Mouse (Mus musculus) MEL (cell line): ENCODE measurements around the gene Rad51ap1.

Source experiments
- CTCF ChIP-seq, 3 experiments: IDR thresholded peaks in 2 of 3; conservative IDR thresholded peaks in 1 of 3; 2 replicates each; pipeline ENCODE4 v1.5.1; 2011 to 2012; ENCODE audit warnings: low read length in 3 of 3, low read depth in 2 of 3, mild to moderate bottlenecking in 2 of 3, improper control_type of control experiment in 1 of 3, inconsistent platforms in 1 of 3, mixed read lengths in 1 of 3, moderate library complexity in 1 of 3; ENCODE audit not compliant: control insufficient read depth in 1 of 3, insufficient read depth in 1 of 3, poor library complexity in 1 of 3, severe bottlenecking in 1 of 3
- ELF1 ChIP-seq: IDR thresholded peaks from 2 replicates; pipeline ENCODE4 v1.6.1; 2014; ENCODE audit warnings: low read depth, mild to moderate bottlenecking, inconsistent platforms, low read length, improper control_type of control experiment, moderate library complexity
- EP300 ChIP-seq, 2 experiments: IDR thresholded peaks; 2 replicates each; pipeline ENCODE4 v1.6.1; 2011; ENCODE audit warnings: improper control_type of control experiment in 2 of 2, low read length in 2 of 2, low read depth in 1 of 2, mild to moderate bottlenecking in 1 of 2
- ETS1 ChIP-seq: IDR thresholded peaks from 2 replicates; pipeline ENCODE4 v1.6.1; 2012; ENCODE audit warnings: low read depth, mild to moderate bottlenecking, inconsistent platforms, low read length, improper control_type of control experiment, moderate library complexity
- HCFC1 ChIP-seq: IDR thresholded peaks from 2 replicates; pipeline ENCODE4 v1.6.1; 2012; ENCODE audit warnings: low read depth, mild to moderate bottlenecking, inconsistent platforms, low read length, improper control_type of control experiment, moderate library complexity
- JUND ChIP-seq: IDR thresholded peaks from 2 replicates; pipeline ENCODE4 v1.6.1; 2011; ENCODE audit warnings: low read depth, mild to moderate bottlenecking, improper control_type of control experiment, low read length
- MAFK ChIP-seq: IDR thresholded peaks from 2 replicates; pipeline ENCODE4 v1.6.1; 2011; ENCODE audit warnings: low read depth, mild to moderate bottlenecking, low read length, improper control_type of control experiment, borderline replicate concordance
- MXI1 ChIP-seq: IDR thresholded peaks from 2 replicates; pipeline ENCODE4 v1.6.1; 2011; ENCODE audit warnings: mild to moderate bottlenecking, low read depth, low read length, improper control_type of control experiment
- NELFE ChIP-seq: IDR thresholded peaks from 2 replicates; pipeline ENCODE4 v1.6.1; 2011; ENCODE audit warnings: low read depth, low read length, improper control_type of control experiment
- NRF1 ChIP-seq: IDR thresholded peaks from 2 replicates; pipeline ENCODE4 v1.6.1; 2014; ENCODE audit warnings: low read depth, mild to moderate bottlenecking, inconsistent platforms, low read length, improper control_type of control experiment, moderate library complexity; ENCODE audit not compliant: poor library complexity, insufficient read depth, severe bottlenecking
- POLR2A ChIP-seq, 2 experiments: IDR thresholded peaks; 2 replicates each; pipeline ENCODE4 v1.6.1; 2011 to 2012; ENCODE audit warnings: low read length in 2 of 2, mild to moderate bottlenecking in 2 of 2, control low read depth in 1 of 2, improper control_type of control experiment in 1 of 2, low read depth in 1 of 2, moderate library complexity in 1 of 2; ENCODE audit not compliant: control insufficient read depth in 1 of 2, insufficient read depth in 1 of 2, poor library complexity in 1 of 2
- POLR2AphosphoS2 ChIP-seq: IDR thresholded peaks from 2 replicates; pipeline ENCODE4 v1.6.1; 2011; ENCODE audit warnings: low read length, improper control_type of control experiment
- UBTF ChIP-seq: IDR thresholded peaks from 2 replicates; pipeline ENCODE4 v1.6.1; 2012; ENCODE audit warnings: low read depth, mild to moderate bottlenecking, inconsistent platforms, low read length, improper control_type of control experiment, moderate library complexity, borderline replicate concordance; ENCODE audit not compliant: insufficient read depth

DNA sequence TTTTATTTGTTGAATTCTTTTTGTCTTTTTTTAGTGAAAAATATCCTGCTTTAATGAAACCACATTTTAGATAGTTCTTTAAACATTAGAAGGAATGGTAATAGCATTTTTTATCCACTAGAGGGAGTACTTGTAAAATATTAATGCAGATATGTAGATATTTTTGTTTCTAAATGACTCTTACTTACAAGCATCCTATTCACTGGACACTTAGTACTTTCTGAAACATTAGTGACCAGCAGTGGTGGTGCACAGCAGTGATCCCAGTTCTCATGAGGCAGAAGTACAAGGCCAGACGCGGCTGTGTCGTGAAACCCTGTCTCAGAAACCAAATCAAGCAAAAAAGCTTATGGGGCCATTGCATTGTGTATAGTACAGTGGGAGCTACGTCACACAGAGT is 8.9 kb upstream of the Rad51ap1 start:
- no peak for TF ChIP-seq NELFE
- no peak for TF ChIP-seq ELF1
- peak in 2 of 3 experiments; percentile 45 to 61; a peak in 3 of 6 replicates for TF ChIP-seq CTCF (IDR thresholded peaks at IDR 0.05 in 2 of 3, conservative IDR thresholded peaks at IDR 0.05 in 1 of 3; ENCODE audit: control insufficient read depth in 1 of 3, insufficient read depth in 1 of 3, low read depth in 2 of 3, low read length in 3 of 3, poor library complexity in 1 of 3, severe bottlenecking in 1 of 3)
- TF ChIP-seq ETS1: no peak
- no peak for TF ChIP-seq MAFK
- no peak for TF ChIP-seq POLR2A (IDR thresholded peaks at IDR 0.05; ENCODE audit: control insufficient read depth in 1 of 2, insufficient read depth in 1 of 2, low read depth in 1 of 2, low read length in 2 of 2, poor library complexity in 1 of 2)
- no peak for TF ChIP-seq JUND
- TF ChIP-seq POLR2AphosphoS2: no peak
- TF ChIP-seq HCFC1: no peak
- TF ChIP-seq EP300 (IDR thresholded peaks at IDR 0.05; ENCODE audit: low read depth in 1 of 2, low read length in 2 of 2): no peak
- no peak for TF ChIP-seq MXI1
- TF ChIP-seq UBTF: no peak
- no peak for TF ChIP-seq NRF1
